Mouse (Mus musculus) small intestine, adult 2 months (tissue): ENCODE measurements around the gene St6galnac3. TPM values are rescaled to one million over a fixed set of nuclear protein-coding genes. Genes with fewer than 3 reads are reported as not detected.

Experiments
- H3K27ac ChIP-seq: fragments of 200-500 bp; 2 replicates; pipeline ENCODE4 v1.5.1; 2012; ENCODE audit warnings: low read depth, low read length, control low read depth, inconsistent platforms; ENCODE audit not compliant: insufficient read depth
- H3K27me3 ChIP-seq: fragments of 200-500 bp; 2 replicates; pipeline ENCODE4 v1.6.1; 2012; ENCODE audit warnings: mild to moderate bottlenecking, moderate library complexity, low read length, inconsistent platforms; ENCODE audit not compliant: control insufficient read depth, insufficient read depth
- H3K36me3 ChIP-seq: fragments of 200-500 bp; 2 replicates; pipeline ENCODE4 v1.6.1; 2012; ENCODE audit warnings: mild to moderate bottlenecking, low read length, control low read depth, inconsistent platforms; ENCODE audit not compliant: control insufficient read depth, insufficient read depth
- H3K4me1 ChIP-seq: fragments of 200-500 bp; 2 replicates; pipeline ENCODE4 v1.6.1; 2012; ENCODE audit warnings: low read length, inconsistent platforms, mixed read lengths; ENCODE audit not compliant: control insufficient read depth, insufficient read depth, insufficient read length
- H3K4me3 ChIP-seq: fragments of 200-500 bp; 2 replicates; pipeline ENCODE4 v1.5.1; 2012; ENCODE audit warnings: low read depth, mild to moderate bottlenecking, control low read depth, inconsistent platforms, low read length, moderate library complexity
- CTCF ChIP-seq: fragments of 200-500 bp; IDR thresholded peaks from 2 replicates; pipeline ENCODE4 v1.5.1; 2012; ENCODE audit warnings: low read depth, mild to moderate bottlenecking, control low read depth, inconsistent platforms, low read length, moderate library complexity, mixed read lengths; ENCODE audit not compliant: insufficient replicate concordance, insufficient read length; ENCODE audit errors: extremely low read depth
- POLR2A ChIP-seq: fragments of 200-500 bp; IDR thresholded peaks from 2 replicates; pipeline ENCODE4 v1.6.1; 2012; ENCODE audit warnings: low read depth, mild to moderate bottlenecking, control low read depth, inconsistent platforms, low read length, moderate library complexity
- WGBS: fragments of 180-500 bp; shearing (Covaris S2); methylation state at CpG from one replicate; pipeline ENCODE4 v1.1.7; 2018; 5-methylcytosine and 5-hydroxymethylcytosine counted together
- polyA plus RNA-seq: library from polyadenylated mRNA; depleted of rRNA; stranded (reverse); fragments of >200 nt; gene quantifications from 2 replicates; pipeline ENCODE4 v1.2.3, GENCODE M21; 2012

Gene St6galnac3
- polyA plus RNA-seq, 1 experiment: 1.1 TPM

DNA sequence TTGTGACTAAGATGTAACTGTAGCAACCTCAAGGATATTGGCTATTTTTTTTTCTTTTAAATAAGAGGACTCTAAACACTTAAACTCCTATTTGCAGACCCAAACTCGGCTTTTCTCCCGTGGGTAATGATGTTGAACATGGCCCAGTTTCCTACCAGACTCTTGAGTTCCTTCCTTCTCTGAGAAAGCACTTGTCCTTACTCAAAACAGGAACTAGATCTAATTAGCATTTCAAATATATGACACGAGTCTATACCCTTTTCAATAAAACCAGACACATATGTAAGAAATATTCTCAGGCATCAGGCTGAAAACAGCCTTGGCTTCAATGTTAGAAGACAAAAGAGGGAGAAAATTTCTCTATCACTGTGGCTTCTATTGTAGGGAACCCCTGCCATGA, 20.1 kb upstream of the St6galnac3 start:
- H3K4me3 ChIP-seq: no peak overlapping the region

GRCm38 (mm10) chr3:153744447-153744846, 19.5 kb upstream of the St6galnac3 start:
- H3K4me3 ChIP-seq: no peak overlapping the region
- H3K27me3 ChIP-seq: no peaks in the 10 kb centered on the region; the same call in 1 of the 2 replicates
- 0 out of 2 replicates have a peak, but pooled peaks cover 2% of the 10 kb centered on the region for H3K4me1 ChIP-seq
- no peak overlapping the region for H3K27ac ChIP-seq
- TF ChIP-seq CTCF (no peak), POLR2A (no peak)
- H3K36me3 ChIP-seq: no peaks in the 10 kb centered on the region
- WGBS: 87% methylated on average over 6 of the region's 6 CpGs

More for the DNA sequence above, 20.1 kb upstream of the St6galnac3 start:
- no peaks in the 10 kb centered on the region; the same call in 1 of the 2 replicates for H3K27me3 ChIP-seq
- TF ChIP-seq POLR2A (no peak), CTCF (no peak)
- 0 out of 2 replicates have a peak, but pooled peaks cover 2% of the 10 kb centered on the region for H3K4me1 ChIP-seq
- WGBS: 57% methylated on average over 3 of the region's 3 CpGs
- H3K36me3 ChIP-seq: no peaks in the 10 kb centered on the region
- H3K27ac ChIP-seq: no peak overlapping the region

- 88% methylated on average over 7 of the region's 7 CpGs for WGBS
- Histone ChIP-seq H3K36me3 (no peaks in the 10 kb centered on the region), H3K4me3 (no peak overlapping the region), H3K4me1 (0 out of 2 replicates have a peak, but pooled peaks cover 2% of the 10 kb centered on the region), H3K27ac (no peak overlapping the region), H3K27me3 (no peaks in the 10 kb centered on the region)
- no peak for TF ChIP-seq CTCF
- TF ChIP-seq POLR2A: no peak
Observed at GRCm38 (mm10) chr3:153741800-153742199, 16.8 kb upstream of the St6galnac3 start.

DNA sequence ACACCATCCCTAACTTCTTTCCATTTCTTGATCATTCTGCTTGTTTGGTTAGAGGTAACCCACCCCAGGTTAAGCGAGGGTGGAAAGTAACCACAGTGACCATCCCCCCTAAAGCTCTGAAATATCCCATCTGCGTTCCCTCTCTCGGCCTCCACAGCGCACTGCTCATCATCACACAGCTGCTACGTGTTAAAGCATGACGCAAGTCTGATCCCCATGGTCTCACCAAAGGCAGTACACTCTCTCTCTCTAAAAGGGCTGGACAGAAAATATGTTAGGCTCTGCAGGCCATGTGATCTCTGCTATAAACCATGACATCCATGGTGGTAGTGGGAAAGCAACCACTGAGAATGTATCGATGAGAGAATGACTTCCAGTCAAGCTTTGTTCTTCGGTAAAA, 14.4 kb upstream of the St6galnac3 start:
- no peak overlapping the region for H3K27ac ChIP-seq
- H3K4me3 ChIP-seq: no peak overlapping the region
- H3K4me1 ChIP-seq: no peaks in the 10 kb centered on the region
- no peaks in the 10 kb centered on the region for H3K36me3 ChIP-seq
- TF ChIP-seq POLR2A: no peak
- no peak for TF ChIP-seq CTCF
- H3K27me3 ChIP-seq: no peaks in the 10 kb centered on the region
- WGBS: 86% methylated on average over 8 of the region's 8 CpGs

DNA sequence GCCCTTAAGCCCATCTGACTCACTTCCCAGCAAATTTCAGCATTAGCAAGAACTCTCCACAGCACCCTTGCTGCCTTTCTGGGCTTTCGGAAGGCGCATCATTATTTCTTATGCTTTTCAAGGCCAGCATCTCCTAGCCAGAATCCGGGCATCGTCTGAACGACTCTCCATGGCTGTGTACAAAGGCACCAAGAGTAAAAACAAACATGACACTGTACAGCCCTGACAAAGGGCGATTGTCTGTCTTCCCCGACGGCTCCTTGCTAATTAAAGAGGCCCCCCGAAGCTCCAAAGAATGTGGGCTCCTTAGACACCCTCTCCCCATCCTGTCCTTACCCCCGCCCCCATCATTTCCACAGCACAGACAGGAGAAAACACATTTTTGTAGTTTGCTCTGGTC, 13.4 kb upstream of the St6galnac3 start:
- no peaks in the 10 kb centered on the region for H3K27me3 ChIP-seq
- no peaks in the 10 kb centered on the region for H3K4me1 ChIP-seq
- WGBS: 59% methylated on average over 10 of the region's 10 CpGs
- no peak overlapping the region for H3K4me3 ChIP-seq
- no peak overlapping the region for H3K27ac ChIP-seq
- no peaks in the 10 kb centered on the region for H3K36me3 ChIP-seq
- no peak for TF ChIP-seq POLR2A
- no peak for TF ChIP-seq CTCF

- no peaks in the 10 kb centered on the region for H3K36me3 ChIP-seq
- H3K27me3 ChIP-seq: no peaks in the 10 kb centered on the region
- no peak overlapping the region for H3K4me3 ChIP-seq
- no peak overlapping the region for H3K27ac ChIP-seq
- WGBS: 79% methylated on average over 16 of the region's 16 CpGs
- TF ChIP-seq CTCF (no peak), POLR2A (no peak)
- H3K4me1 ChIP-seq: no peaks in the 10 kb centered on the region
Observed at GRCm38 (mm10) chr3:153736756-153737280, 11.8 kb upstream of the St6galnac3 start.

- TF ChIP-seq CTCF (no peak), POLR2A (no peak)
- H3K27me3 ChIP-seq: no peaks in the 10 kb centered on the region
- no peak overlapping the region for H3K27ac ChIP-seq
- H3K4me1 ChIP-seq: no peaks in the 10 kb centered on the region
- no peaks in the 10 kb centered on the region for H3K36me3 ChIP-seq
- no peak overlapping the region for H3K4me3 ChIP-seq
- WGBS: 80% methylated on average over 13 of the region's 13 CpGs
Observed at GRCm38 (mm10) chr3:153735796-153736549, 11.0 kb upstream of the St6galnac3 start.
